Mouse (Mus musculus) hindbrain, embryonic 13.5 days (tissue): ENCODE measurements around the gene Lat2. TPM values are rescaled to one million over a fixed set of nuclear protein-coding genes. Genes with fewer than 3 reads are reported as not detected.

ENCODE experiments used
- ATAC-seq: fragments of 200-750 bp; cut with Nextera tagmentation; 2 replicates; pipeline ENCODE4 v1.8.0; 2017; ENCODE audit warnings: moderate TSS enrichment; ENCODE audit not compliant: low FRiP score
- H3K27ac ChIP-seq: fragments of 300-500 bp; sonication (generic); 2 replicates; pipeline ENCODE4 v1.5.1; 2015; ENCODE audit warnings: inconsistent platforms, mild to moderate bottlenecking, moderate library complexity
- H3K27me3 ChIP-seq: fragments of 300-500 bp; sonication (generic); 2 replicates; pipeline ENCODE4 v1.6.1; 2015; ENCODE audit warnings: mild to moderate bottlenecking, inconsistent platforms
- H3K36me3 ChIP-seq: fragments of 300-500 bp; sonication (generic); 2 replicates; pipeline ENCODE4 v1.6.1; 2015; ENCODE audit warnings: mild to moderate bottlenecking, inconsistent platforms
- H3K4me1 ChIP-seq: fragments of 300-500 bp; sonication (generic); replicated peaks from 2 replicates; pipeline ENCODE4 v1.6.1; 2015; ENCODE audit warnings: inconsistent platforms
- H3K4me2 ChIP-seq: fragments of 300-500 bp; sonication (generic); 2 replicates; pipeline ENCODE4 v1.6.1; 2015; ENCODE audit warnings: inconsistent platforms, mild to moderate bottlenecking, moderate library complexity
- H3K4me3 ChIP-seq: fragments of 300-500 bp; sonication (generic); 2 replicates; pipeline ENCODE4 v1.5.1; 2015; ENCODE audit warnings: mild to moderate bottlenecking, inconsistent platforms
- H3K9ac ChIP-seq: fragments of 300-500 bp; sonication (generic); 2 replicates; pipeline ENCODE4 v1.6.1; 2015; ENCODE audit warnings: mild to moderate bottlenecking, inconsistent platforms
- H3K9me3 ChIP-seq: fragments of 300-500 bp; sonication (generic); 2 replicates; pipeline ENCODE4 v1.6.1; 2016; ENCODE audit warnings: inconsistent platforms
- WGBS: fragments of 180-500 bp; shearing (Covaris S2); methylation state at CpG from one replicate; pipeline ENCODE4 v1.1.7; 2015; 5-methylcytosine and 5-hydroxymethylcytosine counted together
- polyA plus RNA-seq: library from polyadenylated mRNA; unstranded; fragments of >200 nt; fragmentation: Nextera tagmentation; extraction: Ambion mirVana; gene quantifications from 2 replicates; pipeline ENCODE4 v1.2.1, GENCODE M21; 2015

The Lat2 gene
- polyA plus RNA-seq, 1 experiment from 2014 or later, result 5.7 TPM

DNA sequence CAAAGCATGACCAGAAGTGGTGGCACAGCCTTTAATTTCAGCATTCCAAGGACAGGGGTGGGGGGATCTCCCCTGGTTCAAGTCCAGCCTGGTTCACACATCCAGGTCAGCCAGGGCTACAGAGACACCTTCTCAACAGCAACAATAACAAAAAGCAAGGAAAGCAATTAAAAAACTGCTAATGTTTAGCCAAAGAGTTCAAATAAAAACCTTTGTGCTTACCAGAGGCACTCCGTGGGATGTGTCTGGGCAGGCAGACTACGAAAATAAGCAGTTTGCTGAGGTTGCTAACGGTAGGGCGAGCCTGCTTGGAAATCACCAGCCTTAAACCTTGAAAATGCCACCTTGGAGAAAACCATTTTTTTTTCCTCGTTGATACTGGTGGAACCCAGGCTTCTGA lies 33.7 kb downstream of the Lat2 start, which contains the start of gene Rfc2:
TSS of gene Rfc2 (plus strand) at position 221 of the 400 bp plus-strand sequence.
- ATAC-seq, result no peak
- Histone ChIP-seq H3K36me3 (no peaks in the 10 kb centered on the region), H3K9me3 (no peaks in the 10 kb centered on the region), H3K27me3 (no peaks in the 10 kb centered on the region), H3K4me2 (no peak within 1 kb of the TSS), H3K4me1 (peaks cover 14% of the 10 kb centered on the region), H3K4me3 (no peak within 1 kb of the TSS), H3K27ac (no peak within 1 kb of the TSS), H3K9ac (no peak within 1 kb of the TSS)
- WGBS, result 81% methylated on average over 5 of the region's 5 CpGs

DNA sequence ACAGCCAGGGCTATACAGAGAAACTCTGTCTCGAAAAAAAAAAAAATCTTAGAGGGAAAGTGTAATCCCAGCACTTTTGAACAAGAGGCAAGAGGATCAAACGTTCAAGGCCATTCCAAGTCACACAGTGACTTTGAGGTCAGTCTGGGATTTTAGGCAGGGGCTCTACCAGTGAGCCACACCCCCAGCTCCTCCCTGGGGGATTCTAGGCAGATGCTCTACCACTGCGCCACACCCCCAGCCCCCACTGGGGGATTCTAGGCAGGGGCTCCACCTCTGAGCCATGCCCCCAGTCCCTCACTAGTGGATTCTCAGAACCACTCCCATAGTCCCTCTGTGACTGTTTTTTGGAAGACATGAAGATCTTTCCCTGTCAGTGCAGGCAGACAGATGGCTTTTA lies 35.7 kb downstream of the Lat2 start:
- 73% methylated on average over 3 of the region's 3 CpGs for WGBS
- Histone ChIP-seq H3K9me3 (no peaks in the 10 kb centered on the region), H3K36me3 (no peaks in the 10 kb centered on the region), H3K4me2 (no peak overlapping the region), H3K27ac (no peak overlapping the region), H3K4me1 (peaks cover 12% of the 10 kb centered on the region), H3K9ac (no peak overlapping the region), H3K27me3 (no peaks in the 10 kb centered on the region), H3K4me3 (no peak overlapping the region)
- no peak for ATAC-seq

DNA sequence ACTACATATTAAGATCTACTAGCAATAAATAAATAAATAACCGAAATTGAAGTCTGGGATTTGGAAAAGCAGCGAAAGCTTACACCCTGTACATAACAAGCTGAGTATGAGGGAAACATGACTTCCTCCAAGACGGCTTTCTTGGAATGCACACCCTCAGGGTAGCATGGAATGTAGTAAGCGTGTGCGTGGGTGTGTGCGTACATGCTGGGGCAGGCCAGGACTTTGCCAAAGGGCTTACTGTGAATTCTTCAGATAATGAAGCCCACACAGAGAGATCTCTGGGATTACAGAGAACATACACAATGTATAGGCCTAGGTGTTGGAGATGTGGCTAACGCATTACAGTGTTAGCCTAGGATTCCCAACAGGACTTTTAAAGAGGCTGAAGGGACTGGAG lies 37.3 kb downstream of the Lat2 start:
- Histone ChIP-seq H3K27ac (no peak overlapping the region), H3K9me3 (no peaks in the 10 kb centered on the region), H3K4me2 (no peak overlapping the region), H3K4me3 (no peak overlapping the region), H3K4me1 (peaks cover 5% of the 10 kb centered on the region), H3K27me3 (no peaks in the 10 kb centered on the region), H3K36me3 (no peaks in the 10 kb centered on the region), H3K9ac (no peak overlapping the region)
- 88% methylated on average over 7 of the region's 7 CpGs for WGBS
- ATAC-seq, result no peak

DNA sequence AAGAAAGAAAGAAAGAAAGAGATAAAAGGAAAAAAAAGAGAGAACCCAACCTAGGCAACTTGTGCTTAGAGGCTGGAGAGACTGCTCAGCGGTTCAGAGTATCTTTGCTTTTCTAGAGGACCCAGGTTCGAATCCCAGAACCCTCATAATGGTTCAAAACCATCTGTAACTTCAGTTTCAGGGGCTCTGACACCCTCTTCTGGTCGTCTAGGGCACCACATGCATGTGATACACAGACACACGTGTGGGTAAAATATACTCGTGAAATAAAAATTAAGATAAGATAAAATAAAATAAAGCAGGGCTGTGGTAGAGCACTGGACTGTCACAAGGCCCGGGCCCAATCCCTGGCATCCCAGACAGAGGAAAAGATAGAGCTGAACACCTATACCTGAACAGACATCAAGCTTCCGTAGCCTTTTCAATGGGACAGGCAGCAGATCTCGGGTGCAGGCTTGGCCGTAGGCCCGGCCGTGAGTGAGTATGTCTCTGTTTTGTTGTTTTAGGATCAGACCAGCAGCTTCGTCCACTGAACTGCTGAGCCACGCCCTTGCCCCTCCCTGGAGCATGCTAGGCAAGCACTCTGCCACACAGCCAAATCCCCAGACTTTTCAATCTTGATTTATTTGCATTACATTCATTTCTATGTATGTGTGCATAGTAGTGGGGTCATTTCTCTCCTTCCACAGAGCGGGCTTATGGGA lies 38.2 kb downstream of the Lat2 start:
- H3K9ac ChIP-seq, result no peak overlapping the region
- H3K9me3 ChIP-seq, result no peaks in the 10 kb centered on the region
- H3K27ac ChIP-seq, result no peak overlapping the region
- no peak overlapping the region for H3K4me3 ChIP-seq
- H3K36me3 ChIP-seq, result no peaks in the 10 kb centered on the region
- H3K4me1 ChIP-seq, result peaks cover 12% of the 10 kb centered on the region
- H3K27me3 ChIP-seq, result no peaks in the 10 kb centered on the region
- ATAC-seq, result no peak
- WGBS, result 79% methylated on average over 14 of the region's 14 CpGs
- no peak overlapping the region for H3K4me2 ChIP-seq

DNA sequence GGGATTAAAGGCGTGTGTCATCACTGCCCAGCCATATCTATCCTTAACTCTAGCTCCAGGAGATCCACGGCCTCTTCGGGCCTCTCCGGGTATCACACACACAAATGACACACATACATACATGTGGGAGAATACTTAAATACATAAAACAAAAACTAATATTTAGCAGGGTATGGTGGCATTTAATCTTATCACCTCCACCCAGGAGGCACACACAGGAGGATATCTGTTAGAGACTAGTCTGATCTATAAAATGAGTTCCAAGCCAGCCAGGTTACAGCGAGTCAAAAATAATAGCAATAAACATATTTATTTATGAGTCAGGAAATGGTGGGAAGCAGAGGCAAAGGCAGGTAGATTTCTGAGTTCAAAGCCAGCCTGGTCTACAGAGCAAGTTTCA lies 39.0 kb downstream of the Lat2 start:
- no peaks in the 10 kb centered on the region for H3K36me3 ChIP-seq
- no peak overlapping the region for H3K4me3 ChIP-seq
- WGBS, result 94% methylated on average over 5 of the region's 5 CpGs
- no peaks in the 10 kb centered on the region for H3K27me3 ChIP-seq
- no peak overlapping the region for H3K9ac ChIP-seq
- no peak overlapping the region for H3K27ac ChIP-seq
- ATAC-seq, result no peak
- H3K4me1 ChIP-seq, result peaks cover 12% of the 10 kb centered on the region
- no peaks in the 10 kb centered on the region for H3K9me3 ChIP-seq
- H3K4me2 ChIP-seq, result no peak overlapping the region

DNA sequence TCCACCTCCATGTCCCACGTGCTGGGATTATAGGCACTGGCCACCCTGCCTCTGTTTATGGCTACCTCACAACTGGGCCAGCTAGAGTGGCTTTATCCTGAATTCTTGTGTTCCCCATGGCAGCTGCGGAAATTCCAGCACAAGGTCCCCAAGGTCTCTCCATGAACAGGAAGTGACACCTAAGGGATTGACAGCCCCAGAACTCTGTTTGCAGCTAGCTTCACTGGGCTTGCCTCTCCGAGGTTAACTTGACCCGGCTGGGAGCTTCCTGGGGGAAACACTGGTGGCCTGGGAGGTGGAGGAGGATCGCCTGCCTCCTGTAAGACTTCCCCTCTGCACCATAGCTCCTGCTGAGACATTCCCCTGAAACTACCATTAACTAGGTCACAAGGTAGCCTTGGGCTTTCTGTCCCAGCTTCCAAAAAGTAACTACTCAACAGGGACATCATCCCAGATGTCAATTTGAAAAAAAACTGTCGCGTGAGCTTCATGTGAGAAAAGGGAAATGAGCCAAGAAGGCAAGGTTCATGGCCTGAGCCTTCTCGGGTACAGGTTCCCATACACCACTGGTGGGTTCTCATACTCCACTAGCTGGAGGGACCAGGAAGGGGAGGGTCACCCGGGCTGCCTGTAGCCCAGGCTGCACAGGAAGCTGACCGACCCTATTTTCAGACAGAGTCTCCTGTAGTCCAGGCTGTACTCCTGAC lies 42.2 kb downstream of the Lat2 start:
- ATAC-seq, result peak; percentile 39
- no peak overlapping the region for H3K27ac ChIP-seq

GRCm38 (mm10) chr5:134571730-134572507 lies 42.9 kb downstream of the Lat2 start:
- Histone ChIP-seq H3K36me3 (no peaks in the 10 kb centered on the region), H3K9me3 (no peaks in the 10 kb centered on the region), H3K27ac (peak overlapping the region; percentile 77), H3K4me2 (peak overlapping the region; percentile 80), H3K27me3 (no peaks in the 10 kb centered on the region), H3K4me1 (peaks cover 12% of the 10 kb centered on the region), H3K4me3 (peak overlapping the region; percentile 50), H3K9ac (peak overlapping the region; percentile 71)
- WGBS, result 1% methylated on average over 23 of the region's 23 CpGs
- ATAC-seq, result peak; percentile 72

More for the DNA sequence above, 42.2 kb downstream of the Lat2 start:
- H3K4me2 ChIP-seq, result peak overlapping the region; percentile 80
- WGBS, result 50% methylated on average over 10 of the region's 10 CpGs
- peaks cover 12% of the 10 kb centered on the region for H3K4me1 ChIP-seq
- H3K4me3 ChIP-seq, result peak overlapping the region; percentile 50
- H3K9me3 ChIP-seq, result no peaks in the 10 kb centered on the region
- no peaks in the 10 kb centered on the region for H3K27me3 ChIP-seq
- H3K36me3 ChIP-seq, result no peaks in the 10 kb centered on the region
- H3K9ac ChIP-seq, result peak overlapping the region; percentile 71

- 56% methylated on average over 8 of the region's 8 CpGs for WGBS
- H3K27me3 ChIP-seq, result no peaks in the 10 kb centered on the region
- H3K36me3 ChIP-seq, result no peaks in the 10 kb centered on the region
- 0 out of 2 replicates have a peak overlapping the region, but pooled peaks have one; percentile 13 for H3K9ac ChIP-seq
- no peak for ATAC-seq
- no peak overlapping the region for H3K4me3 ChIP-seq
- no peak overlapping the region for H3K27ac ChIP-seq
- H3K4me2 ChIP-seq, result no peak overlapping the region
- peaks cover 12% of the 10 kb centered on the region for H3K4me1 ChIP-seq
- H3K9me3 ChIP-seq, result no peaks in the 10 kb centered on the region
Measured at GRCm38 (mm10) chr5:134568964-134569491, 45.8 kb downstream of the Lat2 start.

DNA sequence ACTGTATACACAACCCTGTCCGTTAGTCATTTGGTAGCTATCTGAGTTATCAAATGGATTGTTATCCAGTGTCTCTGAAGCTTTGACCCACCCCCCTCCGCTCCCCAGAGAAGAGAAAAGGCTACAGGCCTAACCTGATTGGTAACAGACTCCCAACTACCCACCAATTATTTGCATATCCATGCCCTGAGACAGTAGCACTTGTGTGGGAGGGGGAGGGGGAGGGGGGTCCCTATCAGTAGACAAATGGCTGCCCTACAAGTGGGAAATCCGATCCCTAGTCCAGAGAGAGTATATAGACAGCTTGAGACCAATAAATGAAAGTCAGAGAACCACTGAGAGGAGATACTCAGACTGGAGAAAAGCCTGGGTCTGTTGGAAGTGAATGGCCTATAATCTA lies 46.8 kb downstream of the Lat2 start:
- Histone ChIP-seq H3K4me1 (peaks cover 12% of the 10 kb centered on the region), H3K4me3 (no peak overlapping the region), H3K36me3 (no peaks in the 10 kb centered on the region), H3K27ac (no peak overlapping the region), H3K9ac (no peak overlapping the region), H3K27me3 (no peaks in the 10 kb centered on the region), H3K9me3 (no peaks in the 10 kb centered on the region), H3K4me2 (no peak overlapping the region)
- WGBS, result 65% methylated on average over 3 of the region's 3 CpGs
- ATAC-seq, result no peak

GRCm38 (mm10) chr5:134567445-134567844 lies 47.4 kb downstream of the Lat2 start:
- no peak for ATAC-seq

DNA sequence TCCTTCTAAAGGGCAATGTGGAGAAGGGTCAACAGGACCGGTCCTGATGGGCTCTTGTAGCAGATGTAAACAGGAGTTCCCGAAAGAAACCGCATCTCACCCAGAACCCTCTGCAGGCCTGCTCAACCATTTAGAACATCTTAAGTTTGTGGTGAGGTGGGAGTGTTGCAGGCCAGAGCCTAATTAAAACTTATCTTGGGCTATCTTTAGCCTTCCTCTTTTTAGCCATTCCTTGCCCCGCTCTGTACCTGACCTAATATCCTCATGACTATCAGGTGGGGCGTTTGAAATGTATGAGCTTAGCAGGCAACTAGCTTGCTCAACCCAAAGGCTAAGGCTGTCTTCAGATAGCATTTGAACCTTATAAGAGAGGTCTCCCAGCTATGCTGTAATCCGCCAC lies 49.1 kb downstream of the Lat2 start:
- Histone ChIP-seq H3K4me1 (no peaks in the 10 kb centered on the region), H3K27ac (no peak overlapping the region), H3K4me2 (no peak overlapping the region), H3K36me3 (no peaks in the 10 kb centered on the region), H3K27me3 (no peaks in the 10 kb centered on the region), H3K9me3 (no peaks in the 10 kb centered on the region), H3K4me3 (no peak overlapping the region), H3K9ac (no peak overlapping the region)
- WGBS, result 91% methylated on average over 6 of the region's 6 CpGs
- ATAC-seq, result no peak

More at GRCm38 (mm10) chr5:134567445-134567844, 47.4 kb downstream of the Lat2 start:
- Histone ChIP-seq H3K27me3 (no peaks in the 10 kb centered on the region), H3K4me2 (no peak overlapping the region), H3K4me3 (no peak overlapping the region), H3K9ac (no peak overlapping the region), H3K27ac (no peak overlapping the region), H3K36me3 (no peaks in the 10 kb centered on the region), H3K9me3 (no peaks in the 10 kb centered on the region), H3K4me1 (peaks cover 6% of the 10 kb centered on the region)
- 87% methylated on average over 4 of the region's 4 CpGs for WGBS

- 98% methylated on average over 2 of the region's 2 CpGs for WGBS
- H3K27ac ChIP-seq, result no peak overlapping the region
- no peaks in the 10 kb centered on the region for H3K4me1 ChIP-seq
- no peaks in the 10 kb centered on the region for H3K27me3 ChIP-seq
- H3K4me3 ChIP-seq, result no peak overlapping the region
- no peak overlapping the region for H3K9ac ChIP-seq
- no peak for ATAC-seq
- H3K9me3 ChIP-seq, result no peaks in the 10 kb centered on the region
- no peaks in the 10 kb centered on the region; the same call in 1 of the 2 replicates for H3K36me3 ChIP-seq
- no peak overlapping the region for H3K4me2 ChIP-seq
Measured at GRCm38 (mm10) chr5:134564272-134564671, 50.6 kb downstream of the Lat2 start.
